In genomic region chr13:21750159-21751017, GRCm38 (mm10) we compare ENCODE assay signal across 8 mouse cellular contexts. TPM values are rescaled to one million over a fixed set of nuclear protein-coding genes. Genes with fewer than 3 reads are reported as not detected.
DNase-seq lines count a peak whose midpoint lies in the region; ATAC-seq and TF ChIP-seq lines count a peak whose summit lies in the region.
"Not testable (repeated sequence)": the region's sequence is repeated elsewhere in the genome, so short reads cannot be mapped to it uniquely, and the experiment has no call there.

Gene Hist1h4k, minus strand, starts transcription at chr13:21750505.

- not testable (repeated sequence) for H3K36me3 ChIP-seq in ES-Bruce4 (ENCODE audit: control insufficient read depth, insufficient read depth, low read length, poor library complexity, severe bottlenecking); forebrain, embryonic 14.5 days (ENCODE audit: control insufficient read depth, insufficient read depth, low read length); liver, embryonic 15.5 days (replicated peaks); neural tube, embryonic 11.5 days (ENCODE audit: control insufficient read depth, insufficient read depth, low read length); stomach, postnatal 0 days (ENCODE audit: control insufficient read depth, insufficient read depth, low read length)

- under 1% methylated on average over 39 of the region's 56 CpGs for WGBS in forebrain, embryonic 14.5 days
- WGBS in liver, embryonic 15.5 days (ENCODE audit: insufficient replicate concordance): under 1% methylated on average over 45 of the region's 56 CpGs
- under 1% methylated on average over 43 of the region's 56 CpGs for WGBS in neural tube, embryonic 11.5 days
- 1% methylated on average over 46 of the region's 56 CpGs for WGBS in stomach, postnatal 0 days

- intact Hi-C loops in heart, postnatal 10 days (cut with DNase I): loop anchor here (10.0 kb wide), 1 partner anchor 2004 kb away; the partner anchor contains the start of genes Hist1h2ab, Hist1h3b and Hist1h4b

- peak; percentile 71 for TF ChIP-seq EP300 in ES-Bruce4 (IDR thresholded peaks at IDR 0.05; ENCODE audit: insufficient read depth, low read depth, low read length)
- not testable (repeated sequence) for TF ChIP-seq EP300 in stomach, postnatal 0 days (optimal IDR thresholded peaks at IDR 0.05)

- DNase-seq in forebrain, embryonic 14.5 days (ENCODE audit: low spot score): peak; percentile 96
- DNase-seq in heart, postnatal 10 days: peak; percentile 91 to 93
- peak; percentile 96 for DNase-seq in kidney, postnatal 4 days
- peak; percentile 95 for DNase-seq in neural tube, embryonic 11.5 days (ENCODE audit: low spot score)
- peak; percentile 85 for DNase-seq in stomach, postnatal 0 days (ENCODE audit: low spot score)

- H3K9me3 ChIP-seq in ES-Bruce4 (replicated peaks; ENCODE audit: control insufficient read depth, insufficient read depth, low read length, poor library complexity, severe bottlenecking); forebrain, embryonic 14.5 days (replicated peaks; ENCODE audit: control insufficient read depth, low read length); liver, embryonic 15.5 days (replicated peaks); neural tube, embryonic 11.5 days (ENCODE audit: control insufficient read depth, low read length); stomach, postnatal 0 days (ENCODE audit: control insufficient read depth, low read length): not testable (repeated sequence)

- H3K4me2 ChIP-seq in forebrain, embryonic 14.5 days (ENCODE audit: low read length): peak within 1 kb of the TSS; percentile 83
- peak within 1 kb of the TSS; percentile 77 for H3K4me2 ChIP-seq in liver, embryonic 15.5 days
- peak within 1 kb of the TSS; percentile 80 for H3K4me2 ChIP-seq in neural tube, embryonic 11.5 days (ENCODE audit: low read depth)
- peak within 1 kb of the TSS; percentile 55 for H3K4me2 ChIP-seq in stomach, postnatal 0 days (replicated peaks; ENCODE audit: low read depth)

- H3K9ac ChIP-seq in ES-Bruce4 (ENCODE audit: low read depth, poor library complexity, severe bottlenecking): peak within 1 kb of the TSS; percentile 96
- peak within 1 kb of the TSS; percentile 70 for H3K9ac ChIP-seq in forebrain, embryonic 14.5 days (ENCODE audit: low read length)
- H3K9ac ChIP-seq in liver, embryonic 15.5 days: peak within 1 kb of the TSS; percentile 79
- H3K9ac ChIP-seq in neural tube, embryonic 11.5 days (ENCODE audit: low read length): peak within 1 kb of the TSS; percentile 66
- peak within 1 kb of the TSS; percentile 54 for H3K9ac ChIP-seq in stomach, postnatal 0 days (ENCODE audit: low read length)

- H3K27ac ChIP-seq in ES-Bruce4 (ENCODE audit: insufficient read depth, low read length): peak within 1 kb of the TSS; percentile 92
- H3K27ac ChIP-seq in forebrain, embryonic 14.5 days (ENCODE audit: low read depth, low read length): peak within 1 kb of the TSS; percentile 91
- peak within 1 kb of the TSS; percentile 99 for H3K27ac ChIP-seq in liver, embryonic 15.5 days (replicated peaks)
- H3K27ac ChIP-seq in neural tube, embryonic 11.5 days (ENCODE audit: low read depth, low read length): peak within 1 kb of the TSS; percentile 96
- H3K27ac ChIP-seq in stomach, postnatal 0 days (replicated peaks): peak within 1 kb of the TSS; percentile 65

- not testable (repeated sequence) for H3K27me3 ChIP-seq in ES-Bruce4 (ENCODE audit: control insufficient read depth, insufficient read depth, low read length, poor library complexity, severe bottlenecking); forebrain, embryonic 14.5 days (replicated peaks; ENCODE audit: control insufficient read depth, insufficient read depth, low read length); liver, embryonic 15.5 days; neural tube, embryonic 11.5 days (ENCODE audit: control insufficient read depth, insufficient read depth, low read length); stomach, postnatal 0 days (ENCODE audit: control insufficient read depth, insufficient read depth, low read length)

- peak within 1 kb of the TSS; percentile 83 for H3K4me3 ChIP-seq in ES-Bruce4 (ENCODE audit: low read depth, low read length)
- H3K4me3 ChIP-seq in forebrain, embryonic 14.5 days (ENCODE audit: low read depth, low read length): peak within 1 kb of the TSS; percentile 54
- H3K4me3 ChIP-seq in liver, embryonic 15.5 days (replicated peaks): peak within 1 kb of the TSS; percentile 69
- H3K4me3 ChIP-seq in neural tube, embryonic 11.5 days (ENCODE audit: low read depth, low read length): peak within 1 kb of the TSS; percentile 59
- peak within 1 kb of the TSS; percentile 43 for H3K4me3 ChIP-seq in stomach, postnatal 0 days (ENCODE audit: low read depth, low read length)

- TF ChIP-seq POLR2A in ES-Bruce4 (IDR thresholded peaks at IDR 0.05; ENCODE audit: insufficient read depth, low read length): peak; percentile 89

- TF ChIP-seq CTCF in ES-Bruce4 (IDR thresholded peaks at IDR 0.05; ENCODE audit: low read depth, low read length); stomach, postnatal 0 days (IDR thresholded peaks at IDR 0.05; ENCODE audit: low read depth): not testable (repeated sequence)

- ATAC-seq in cerebellum, adult (ENCODE audit: insufficient number of reproducible peaks, low FRiP score, low TSS enrichment): peak; percentile 89
- peak; percentile 85 for ATAC-seq in forebrain, embryonic 14.5 days
- ATAC-seq in liver, embryonic 15.5 days (ENCODE audit: insufficient read depth): peak; percentile 47
- peak; percentile 84 for ATAC-seq in neural tube, embryonic 11.5 days (ENCODE audit: insufficient read depth, low FRiP score, low TSS enrichment)
- peak; percentile 85 for ATAC-seq in stomach, postnatal 0 days (ENCODE audit: low FRiP score, low TSS enrichment)

- not testable (repeated sequence) for H3K4me1 ChIP-seq in ES-Bruce4 (ENCODE audit: control insufficient read depth, insufficient read depth, low read length); neural tube, embryonic 11.5 days (ENCODE audit: control insufficient read depth, insufficient read depth, low read length); stomach, postnatal 0 days (replicated peaks; ENCODE audit: control insufficient read depth, insufficient read depth)
- H3K4me1 ChIP-seq in forebrain, embryonic 14.5 days (ENCODE audit: control insufficient read depth, insufficient read depth, low read length): peaks cover 26% of the 10 kb centered on the region
- H3K4me1 ChIP-seq in liver, embryonic 15.5 days (replicated peaks): peaks cover 44% of the 10 kb centered on the region

RNA-seq across cellular contexts. Expression of gene Hist1h4k, which starts in this region (rescaled TPM):
- 16.3 and 17.1 TPM in 2 replicates for polyA plus RNA-seq in ES-Bruce4 (2011; ENCODE audit: insufficient read depth, insufficient read length, low read depth, missing spikeins)
- 2.7 and 4.6 TPM in 2 replicates for polyA plus RNA-seq in forebrain, embryonic 14.5 days (2014; fragmentation: Nextera tagmentation; extraction: Ambion mirVana)
- total RNA-seq in heart, postnatal 10 days (2021): 100 to 1,000 TPM; 426 to 466 TPM
- polyA plus RNA-seq in liver, embryonic 15.5 days (2015; fragmentation: Nextera tagmentation; extraction: Ambion mirVana): 4.0 and 6.0 TPM in 2 replicates
- 1.8 and 2.3 TPM in 2 replicates for polyA plus RNA-seq in neural tube, embryonic 11.5 days (2014; fragmentation: Nextera tagmentation; extraction: Ambion mirVana)
- polyA plus RNA-seq in stomach, postnatal 0 days (2015; fragmentation: Nextera tagmentation; extraction: Ambion mirVana): 0.81 and 1.1 TPM in 2 replicates

Comparison
In these comparisons a context has a peak if more than half of its experiments do, and no peak if none do; other contexts are left out.
1. Peak in every context shown above with its lines: DNase-seq, ATAC-seq, H3K4me3 ChIP-seq and H3K27ac ChIP-seq.